Mouse (Mus musculus): Measurements from ENCODE around the gene Dusp5.

DNA sequence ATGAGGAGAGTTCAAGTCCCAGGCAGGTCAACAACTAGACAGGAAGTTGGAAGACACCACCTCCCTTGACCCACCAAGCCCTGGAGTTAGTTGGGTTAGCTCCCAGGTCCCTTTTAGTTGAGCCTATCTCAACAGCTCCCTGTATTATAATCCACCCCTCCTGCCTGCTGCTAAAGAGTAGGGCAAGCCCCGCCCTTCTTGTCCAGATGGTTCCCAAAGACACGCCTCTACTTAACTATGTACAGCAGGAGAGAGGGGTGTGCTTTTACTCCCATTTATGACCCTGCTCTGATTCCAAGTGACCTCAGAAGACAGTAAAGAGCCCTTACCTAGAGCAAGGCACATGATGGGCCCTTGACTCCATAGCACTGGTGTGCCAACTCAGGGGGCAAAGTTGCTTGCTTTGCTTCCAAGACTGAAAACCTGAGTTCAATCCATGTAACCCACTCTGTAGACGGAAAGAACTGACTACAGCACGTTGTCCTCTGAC is 29.4 kb upstream of the Dusp5 start:
- no peak for TF ChIP-seq POLR2A (IDR thresholded peaks at IDR 0.05; ENCODE audit: low read depth, low read length)
- TF ChIP-seq CTCF (IDR thresholded peaks at IDR 0.05; ENCODE audit: extremely low read depth, insufficient read depth, insufficient read length, insufficient replicate concordance): no peak
